Mouse (Mus musculus) gastrocnemius, postnatal 4 days (tissue): Measurements from ENCODE around the gene Dpp6. TPM values are rescaled to one million over a fixed set of nuclear protein-coding genes. Genes with fewer than 3 reads are reported as not detected.
"Not testable (repeated sequence)": the region's sequence is repeated elsewhere in the genome, so short reads cannot be mapped to it uniquely, and the experiment has no call there.

Experiments used
- DNase-seq, 2 experiments: peaks; one replicate each; pipeline ENCODE4 v3.0.0; 2021 to 2022; ENCODE audit warnings: low spot score in 2 of 2, mixed read lengths in 2 of 2
- total RNA-seq, 2 experiments: library from RNA; stranded (reverse); gene quantifications; 2 replicates each; pipeline ENCODE4 v1.2.3; 2021

Dpp6 gene
- total RNA-seq, 2 experiments from 2014 or later: 5.0 to 5.6 TPM

DNA sequence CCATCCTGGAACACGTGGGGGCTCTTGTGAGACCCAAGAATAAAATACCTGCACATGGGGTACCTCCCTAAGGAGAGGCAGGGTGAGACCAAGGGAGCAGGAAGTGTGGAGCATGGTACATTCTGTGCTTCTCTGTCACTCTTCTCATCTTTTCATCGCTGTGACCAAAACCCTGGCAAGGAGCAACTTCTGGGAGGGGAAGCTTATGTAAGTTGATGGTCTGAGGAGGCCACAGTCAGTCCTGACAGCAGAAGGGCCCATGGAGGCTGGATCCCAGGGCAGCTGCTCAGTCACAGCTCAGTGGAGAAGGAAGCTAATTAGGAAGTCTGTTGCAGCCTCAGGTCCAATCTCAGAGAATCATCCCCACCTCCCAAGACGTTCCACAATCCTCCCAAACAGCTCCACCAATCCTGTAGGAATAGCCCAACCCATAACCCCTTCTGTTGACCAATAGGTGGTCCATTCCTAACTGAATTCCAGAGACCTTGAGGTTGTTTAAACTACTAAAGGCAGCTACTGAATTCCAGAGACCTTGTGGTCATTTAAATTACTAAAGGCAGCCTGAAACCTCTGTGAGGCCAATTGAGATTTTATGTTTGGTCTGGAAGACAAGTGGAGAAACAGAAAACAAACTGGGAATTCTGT is 636.3 kb downstream of the Dpp6 start:
- no peak for DNase-seq

DNA sequence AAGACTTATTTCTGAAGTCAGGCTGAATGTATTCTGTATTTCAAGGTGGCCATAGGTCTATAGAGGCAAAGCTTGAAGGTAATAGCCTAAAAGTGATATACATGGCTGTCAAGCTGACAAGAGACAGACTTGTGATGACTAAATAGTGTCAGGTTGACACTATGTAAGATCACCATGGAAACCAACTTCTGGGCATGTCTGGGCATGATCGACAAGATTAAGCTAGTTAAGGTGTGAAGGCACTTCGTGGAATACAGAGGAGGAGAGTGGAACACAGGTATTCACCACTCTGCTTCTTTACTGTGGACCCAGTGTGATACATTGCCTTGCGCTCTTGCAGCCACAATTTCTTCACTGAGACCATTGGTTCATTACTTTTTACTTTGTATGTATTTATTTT is 637.4 kb downstream of the Dpp6 start:
- no peak for DNase-seq

DNA sequence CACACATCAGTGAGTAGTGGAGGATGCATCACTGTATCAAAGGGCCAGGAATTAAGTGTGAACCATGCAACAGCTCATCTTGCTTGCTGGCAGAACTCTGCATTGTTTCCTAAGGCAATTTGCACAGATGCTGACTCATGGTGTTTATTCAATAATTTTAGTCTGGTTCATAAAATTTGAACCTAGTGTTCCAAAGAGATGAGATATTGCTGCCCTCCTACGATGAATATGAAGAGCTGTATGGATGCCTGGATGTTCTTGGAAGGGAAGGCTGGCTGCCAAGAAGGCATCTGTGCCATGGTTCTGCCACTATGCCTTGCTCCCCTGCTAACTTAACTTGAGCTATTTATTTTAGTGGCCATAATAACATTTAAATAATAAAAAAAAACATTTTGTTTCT is 640.0 kb downstream of the Dpp6 start:
- DNase-seq: no peak

DNA sequence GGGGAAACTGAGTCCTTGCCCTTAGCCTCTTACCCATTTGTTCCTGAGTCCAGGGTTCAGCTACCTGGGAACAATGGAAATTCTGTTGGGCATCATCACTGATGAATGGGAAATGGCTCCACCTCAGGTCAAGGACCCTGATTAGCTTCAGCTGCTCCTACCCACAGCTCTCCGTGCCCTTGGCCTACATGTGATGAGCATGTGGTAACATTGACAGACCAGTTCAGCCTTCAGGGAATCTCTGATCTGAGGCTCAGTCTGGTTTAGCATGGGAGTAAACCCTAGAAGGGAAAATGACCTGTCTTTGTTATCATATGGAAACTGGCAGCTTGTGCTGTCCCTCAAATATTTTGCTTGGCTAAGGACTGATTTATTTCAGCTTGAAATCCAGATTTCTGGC is 640.7 kb downstream of the Dpp6 start:
- no peak for DNase-seq

- DNase-seq: no peak
Measured at GRCm38 (mm10) chr5:27474964-27475465, 658.0 kb downstream of the Dpp6 start.

DNA sequence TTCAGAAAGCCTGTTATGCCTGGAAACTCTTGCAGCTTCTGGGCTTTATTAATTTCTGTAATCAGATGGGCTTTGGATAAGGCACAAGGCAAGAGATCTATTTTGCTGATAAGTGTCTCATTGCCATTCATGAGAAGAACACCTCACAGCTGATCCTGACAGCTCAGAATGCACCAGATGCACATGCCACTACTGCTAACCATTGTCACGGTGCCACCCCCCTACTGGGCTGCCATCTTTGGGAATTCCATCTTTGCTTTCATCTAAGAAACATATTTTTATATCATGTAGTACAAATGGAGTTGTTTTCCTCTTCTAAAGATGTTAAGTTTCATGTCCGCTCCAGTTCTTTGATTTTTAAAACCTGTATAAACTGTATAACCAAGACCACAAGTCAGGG is 664.7 kb downstream of the Dpp6 start:
- no peak for DNase-seq

GRCm38 (mm10) chr5:27486138-27486537 is 669.1 kb downstream of the Dpp6 start:
- no peak for DNase-seq

DNA sequence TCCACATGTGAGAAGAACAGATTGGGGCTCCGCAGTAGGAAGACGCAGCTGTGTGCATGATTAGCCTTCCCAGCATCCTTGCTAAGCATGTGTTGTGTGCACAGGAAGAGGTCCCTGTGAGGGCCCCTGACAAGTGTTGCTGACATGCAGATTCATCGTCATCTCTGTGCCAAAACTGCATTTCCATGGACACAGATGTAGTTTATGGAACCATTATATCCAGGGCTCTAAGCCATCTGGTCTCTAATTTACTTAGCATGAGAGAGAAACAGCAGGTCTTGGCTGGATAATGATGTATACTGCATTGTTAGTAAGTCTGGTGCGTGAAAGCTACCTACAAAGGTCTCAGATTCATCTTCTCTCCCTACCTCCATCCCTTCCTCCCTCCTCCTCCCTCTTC is 673.9 kb downstream of the Dpp6 start:
- DNase-seq: no peak

DNA sequence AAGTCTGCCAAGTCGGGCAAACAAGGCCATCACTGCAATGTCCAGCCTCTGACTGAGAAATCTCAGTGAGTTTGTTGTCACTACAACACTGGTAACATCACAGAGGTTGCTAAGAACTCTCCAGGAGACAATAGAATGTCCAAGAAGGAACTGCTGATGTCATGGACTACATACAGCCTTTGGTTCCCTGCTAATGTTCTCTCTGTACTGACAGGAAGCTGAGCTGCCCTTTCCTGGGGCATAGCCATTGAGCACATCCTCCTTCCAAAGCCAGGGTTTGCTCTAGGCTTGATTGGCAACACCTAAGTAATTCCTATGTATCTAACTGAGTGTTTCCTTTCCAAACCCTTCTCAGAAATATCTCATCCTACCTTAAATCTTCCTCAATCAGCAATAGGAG is 684.3 kb downstream of the Dpp6 start, which contains the start of gene Speer4b:
Gene Speer4b (minus strand): TSS at position 101 of the 400 bp plus-strand sequence.
- not testable (repeated sequence) for DNase-seq

DNA sequence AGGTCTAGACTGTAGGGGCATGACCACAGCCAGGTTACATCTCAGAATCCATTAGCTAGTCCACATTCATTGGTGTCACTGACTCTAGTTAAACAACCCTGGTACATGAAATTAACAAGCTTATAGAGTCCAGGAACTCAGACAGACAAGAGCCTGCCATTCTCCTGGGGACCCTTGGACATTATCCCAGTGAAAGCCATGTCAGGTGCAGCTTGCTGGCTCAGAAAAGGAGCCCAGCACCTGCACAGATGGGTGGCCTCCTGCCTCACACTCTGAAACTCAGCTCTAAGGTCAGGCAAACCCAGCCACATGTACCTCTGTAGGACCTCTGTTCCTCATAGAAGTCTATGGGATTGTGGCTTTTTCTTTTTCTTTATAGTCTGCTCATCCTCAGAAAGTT is 701.7 kb downstream of the Dpp6 start:
- no peak for DNase-seq

- DNase-seq: no peak
Measured at GRCm38 (mm10) chr5:27526906-27527305, 709.9 kb downstream of the Dpp6 start.

GRCm38 (mm10) chr5:27544816-27545270 is 727.8 kb downstream of the Dpp6 start:
- peak; percentile 24 to 49 for DNase-seq

GRCm38 (mm10) chr5:27549291-27549690 is 732.3 kb downstream of the Dpp6 start:
- no peak for DNase-seq

GRCm38 (mm10) chr5:27565700-27566099 is 748.7 kb downstream of the Dpp6 start:
- no peak for DNase-seq

- DNase-seq: no peak
Measured at GRCm38 (mm10) chr5:27587970-27588758, 771.2 kb downstream of the Dpp6 start.

DNA sequence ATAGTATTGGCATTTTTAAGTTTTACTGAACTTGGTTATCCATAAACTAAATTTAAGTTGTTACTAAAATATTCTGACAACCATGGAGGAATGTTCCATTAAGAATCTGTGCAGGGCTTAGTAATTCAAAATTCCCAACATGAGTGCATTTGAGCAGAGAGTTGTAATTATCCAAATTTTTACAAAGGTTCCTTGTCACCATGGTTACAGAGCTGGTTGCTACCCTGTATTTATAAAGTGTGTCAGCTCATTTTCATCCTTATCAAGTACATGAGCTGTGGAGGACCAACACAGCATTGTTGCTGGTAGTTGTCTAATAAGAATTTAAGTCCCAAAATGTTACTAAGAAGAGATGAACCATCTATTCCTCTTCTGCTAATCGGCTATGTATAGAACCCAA is 787.1 kb downstream of the Dpp6 start:
- no peak for DNase-seq

DNA sequence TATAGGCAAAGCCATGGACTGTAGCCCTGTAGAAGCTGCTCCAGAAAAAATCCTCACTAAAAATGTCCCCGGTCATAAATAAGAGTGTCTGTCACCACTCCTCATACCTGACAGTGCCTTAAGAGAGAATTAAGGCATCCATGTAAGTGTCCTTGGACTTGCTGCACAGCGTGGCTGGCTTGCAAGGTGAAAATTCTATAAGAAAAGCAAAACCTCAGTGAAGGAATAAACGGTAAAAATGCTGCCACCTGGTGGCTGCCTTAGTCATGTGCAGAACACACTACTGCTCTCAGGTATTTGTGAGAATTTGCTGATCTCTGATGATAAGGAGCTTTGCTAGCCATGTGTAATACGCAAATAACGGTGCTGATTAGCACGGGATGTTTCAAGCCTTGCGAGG is 798.8 kb downstream of the Dpp6 start:
- DNase-seq: peak in 1 of 2 experiments; percentile 34

DNA sequence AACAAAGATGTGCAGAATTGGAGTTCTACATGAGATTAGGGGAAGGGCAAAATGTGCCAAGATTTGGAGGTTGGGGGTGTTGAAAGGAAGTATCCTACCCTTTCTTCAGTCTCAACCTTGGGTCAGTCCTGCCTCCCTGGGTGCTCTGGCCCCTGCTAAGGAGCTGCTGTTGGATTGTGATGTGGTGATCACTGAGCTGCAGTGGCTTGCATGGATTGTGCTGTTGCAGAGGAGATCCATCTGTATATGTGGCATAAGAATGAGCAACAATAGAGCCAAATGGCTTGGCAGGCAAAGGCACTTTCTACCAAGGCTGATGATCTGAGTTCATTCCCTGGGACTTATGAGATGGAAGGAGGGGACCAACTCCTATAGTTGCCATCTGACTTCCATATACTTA is 804.8 kb downstream of the Dpp6 start:
- no peak for DNase-seq

- DNase-seq: no peak
Measured at GRCm38 (mm10) chr5:27623876-27624275, 806.9 kb downstream of the Dpp6 start.

DNA sequence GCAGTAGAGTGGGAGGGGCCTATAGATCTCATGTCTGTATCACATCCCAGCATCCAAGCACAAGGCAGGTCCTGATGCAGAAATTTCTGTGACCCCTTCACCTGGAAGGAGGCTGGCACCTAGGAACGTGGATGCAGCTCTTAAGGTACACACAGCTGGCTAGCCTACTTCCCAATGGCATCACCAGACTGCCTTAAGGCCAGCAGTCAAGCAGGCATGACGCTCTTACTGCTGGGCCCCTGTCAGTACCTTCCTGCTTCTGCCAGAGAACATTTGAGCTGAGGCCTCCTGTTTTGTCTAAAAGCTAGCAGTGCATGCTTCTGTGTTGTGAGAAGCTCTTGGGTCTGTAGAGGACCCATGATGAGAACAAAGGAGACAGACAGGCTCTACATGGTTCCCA is 815.1 kb downstream of the Dpp6 start:
- no peak for DNase-seq

DNA sequence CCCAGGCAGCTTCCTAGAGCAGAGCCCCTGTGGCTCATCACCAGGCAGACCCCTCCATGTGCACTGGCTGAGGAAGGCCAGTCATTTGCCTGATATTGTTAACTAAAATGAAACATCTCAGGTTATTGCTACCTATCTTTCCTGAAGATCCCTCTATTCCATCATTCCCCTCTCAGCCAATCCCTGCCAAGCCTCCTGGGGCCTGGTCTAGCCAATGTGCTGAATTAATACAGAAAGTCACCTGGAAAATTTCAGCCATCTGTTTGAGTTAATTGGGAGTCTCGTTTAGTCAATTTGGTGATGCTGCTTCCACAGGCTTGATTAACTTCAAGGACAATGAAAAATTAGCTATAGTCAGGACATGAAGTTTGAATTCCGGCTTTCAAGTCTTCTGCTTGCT is 818.9 kb downstream of the Dpp6 start:
- no peak for DNase-seq

- no peak for DNase-seq
Measured at GRCm38 (mm10) chr5:27641876-27642275, 824.9 kb downstream of the Dpp6 start.
